Mouse (Mus musculus) megakaryocyte, embryonic 14.5 days (primary cell): ENCODE results near the gene Tmem238.

Experiments
- FLI1 ChIP-seq: IDR thresholded peaks from 2 replicates; pipeline ENCODE4 v1.6.1; 2012; ENCODE audit warnings: low read length, inconsistent platforms, mixed read lengths
- GATA1 ChIP-seq: IDR thresholded peaks from 3 replicates; pipeline ENCODE4 v1.6.1; 2012; ENCODE audit warnings: mixed read lengths, low read length, inconsistent platforms, borderline replicate concordance

- TF ChIP-seq GATA1 (no peak), FLI1 (no peak)
These were observed 7.3 kb downstream of the Tmem238 start for GRCm38 (mm10) chr7:4782130-4782529.
